Mouse (Mus musculus) forebrain, embryonic 14.5 days (tissue): Measurements from ENCODE around the gene Recql5. TPM values are rescaled to one million over a fixed set of nuclear protein-coding genes. Genes with fewer than 3 reads are reported as not detected.

Experiments
- ATAC-seq: fragments of 200-750 bp; cut with Nextera tagmentation; 2 replicates; pipeline ENCODE4 v1.8.0; 2017; ENCODE audit warnings: mild to moderate bottlenecking, moderate library complexity
- DNase-seq: peaks from one replicate; pipeline ENCODE4 v3.0.0-alpha.2; 2015; ENCODE audit warnings: low spot score
- H3K27ac ChIP-seq: fragments of 300-500 bp; sonication (generic); 2 replicates; pipeline ENCODE4 v1.5.1; 2014; ENCODE audit warnings: low read depth, mild to moderate bottlenecking, control low read depth, low read length, moderate library complexity
- H3K27me3 ChIP-seq: fragments of 300-500 bp; sonication (generic); replicated peaks from 2 replicates; pipeline ENCODE4 v1.6.1; 2014; ENCODE audit warnings: low read length, control low read depth, mixed read lengths; ENCODE audit not compliant: control insufficient read depth, insufficient read depth
- H3K36me3 ChIP-seq: fragments of 300-500 bp; sonication (generic); 2 replicates; pipeline ENCODE4 v1.6.1; 2014; ENCODE audit warnings: low read length, control low read depth; ENCODE audit not compliant: control insufficient read depth, insufficient read depth
- H3K4me1 ChIP-seq: fragments of 300-500 bp; sonication (generic); 2 replicates; pipeline ENCODE4 v1.6.1; 2014; ENCODE audit warnings: antibody characterized with exemption, low read length, control low read depth; ENCODE audit not compliant: control insufficient read depth, insufficient read depth
- H3K4me2 ChIP-seq: fragments of 300-500 bp; sonication (generic); 2 replicates; pipeline ENCODE4 v1.6.1; 2014; ENCODE audit warnings: mild to moderate bottlenecking, control low read depth, low read length
- H3K4me3 ChIP-seq: fragments of 300-500 bp; sonication (generic); 2 replicates; pipeline ENCODE4 v1.5.1; 2014; ENCODE audit warnings: low read depth, low read length, control low read depth
- H3K9ac ChIP-seq: fragments of 300-500 bp; sonication (generic); 2 replicates; pipeline ENCODE4 v1.6.1; 2014; ENCODE audit warnings: mild to moderate bottlenecking, low read length, control low read depth, moderate library complexity
- H3K9me3 ChIP-seq: fragments of 300-500 bp; sonication (generic); replicated peaks from 2 replicates; pipeline ENCODE4 v1.6.1; 2016; ENCODE audit warnings: low read length, control low read depth, mixed read lengths; ENCODE audit not compliant: control insufficient read depth
- WGBS: fragments of 180-500 bp; shearing (Covaris S2); extraction: QIAGEN DNeasy Blood & Tissue Kit; methylation state at CpG from one replicate; pipeline ENCODE4 v1.1.7; 2014; 5-methylcytosine and 5-hydroxymethylcytosine counted together
- polyA plus RNA-seq: library from polyadenylated mRNA; unstranded; fragments of >200 nt; fragmentation: Nextera tagmentation; extraction: Ambion mirVana; gene quantifications from 2 replicates; pipeline ENCODE4 v1.2.1, GENCODE M21; 2014

The Recql5 gene
- polyA plus RNA-seq, 1 experiment from 2014 or later: 16.5 TPM

GRCm38 (mm10) chr11:115920110-115920818 is 13.0 kb downstream of the Recql5 start:
- Histone ChIP-seq H3K4me3 (no peak overlapping the region), H3K27me3 (no peaks in the 10 kb centered on the region), H3K4me2 (no peak overlapping the region), H3K9me3 (no peaks in the 10 kb centered on the region), H3K4me1 (no peaks in the 10 kb centered on the region), H3K9ac (no peak overlapping the region), H3K36me3 (peaks cover 49% of the 10 kb centered on the region), H3K27ac (no peak overlapping the region)
- no peak for ATAC-seq
- peak; percentile 70 for DNase-seq
- WGBS: 43% methylated on average over 6 of the region's 6 CpGs

GRCm38 (mm10) chr11:115919073-115919472 is 14.2 kb downstream of the Recql5 start:
- Histone ChIP-seq H3K36me3 (peaks cover 52% of the 10 kb centered on the region), H3K9me3 (no peaks in the 10 kb centered on the region), H3K27ac (no peak overlapping the region), H3K9ac (no peak overlapping the region), H3K4me3 (no peak overlapping the region), H3K4me1 (no peaks in the 10 kb centered on the region), H3K4me2 (no peak overlapping the region), H3K27me3 (no peaks in the 10 kb centered on the region)
- DNase-seq (no peak), ATAC-seq (no peak)
- WGBS: 94% methylated on average over 5 of the region's 5 CpGs

GRCm38 (mm10) chr11:115918637-115919036 is 14.6 kb downstream of the Recql5 start:
- no peak overlapping the region for H3K27ac ChIP-seq
- no peak for ATAC-seq
- no peak for DNase-seq
- H3K4me1 ChIP-seq: no peaks in the 10 kb centered on the region
- no peaks in the 10 kb centered on the region for H3K27me3 ChIP-seq
- no peak overlapping the region for H3K4me2 ChIP-seq
- peaks cover 52% of the 10 kb centered on the region for H3K36me3 ChIP-seq
- H3K9me3 ChIP-seq: no peaks in the 10 kb centered on the region
- 90% methylated on average over 5 of the region's 5 CpGs for WGBS
- no peak overlapping the region for H3K9ac ChIP-seq
- no peak overlapping the region for H3K4me3 ChIP-seq

GRCm38 (mm10) chr11:115916579-115916978 is 16.7 kb downstream of the Recql5 start:
- Histone ChIP-seq H3K27me3 (no peaks in the 10 kb centered on the region), H3K9ac (no peak overlapping the region), H3K4me1 (no peaks in the 10 kb centered on the region), H3K27ac (no peak overlapping the region), H3K9me3 (no peaks in the 10 kb centered on the region), H3K36me3 (peaks cover 43% of the 10 kb centered on the region), H3K4me3 (no peak overlapping the region), H3K4me2 (no peak overlapping the region)
- WGBS: 93% methylated on average over 4 of the region's 4 CpGs
- ATAC-seq: no peak
- no peak for DNase-seq

- H3K9me3 ChIP-seq: no peaks in the 10 kb centered on the region
Measured at GRCm38 (mm10) chr11:115911632-115912376, 21.5 kb downstream of the Recql5 start, which contains the start of gene Smim6. Smim6 (plus strand) TSS chr11:115912017.

GRCm38 (mm10) chr11:115911134-115911561 is 22.1 kb downstream of the Recql5 start:
- no peak overlapping the region for H3K9ac ChIP-seq
- no peak for DNase-seq
- WGBS: 99% methylated on average over 5 of the region's 5 CpGs
- H3K4me3 ChIP-seq: no peak overlapping the region
- no peak overlapping the region for H3K4me2 ChIP-seq
- no peak for ATAC-seq
- peaks cover 25% of the 10 kb centered on the region for H3K36me3 ChIP-seq
- H3K27me3 ChIP-seq: no peaks in the 10 kb centered on the region
- no peak overlapping the region for H3K27ac ChIP-seq
- no peaks in the 10 kb centered on the region for H3K9me3 ChIP-seq
- H3K4me1 ChIP-seq: no peaks in the 10 kb centered on the region

More at GRCm38 (mm10) chr11:115911632-115912376, 21.5 kb downstream of the Recql5 start, which contains the start of gene Smim6:
- peaks cover 31% of the 10 kb centered on the region for H3K36me3 ChIP-seq
- WGBS: 89% methylated on average over 11 of the region's 11 CpGs
- H3K4me2 ChIP-seq: no peak within 1 kb of the TSS
- H3K27me3 ChIP-seq: no peaks in the 10 kb centered on the region
- H3K4me3 ChIP-seq: no peak within 1 kb of the TSS
- ATAC-seq (no peak), DNase-seq (no peak)
- H3K4me1 ChIP-seq: no peaks in the 10 kb centered on the region
- no peak within 1 kb of the TSS for H3K9ac ChIP-seq
- H3K27ac ChIP-seq: no peak within 1 kb of the TSS

GRCm38 (mm10) chr11:115906521-115906920 is 26.8 kb downstream of the Recql5 start:
- DNase-seq: no peak
- Histone ChIP-seq H3K9ac (no peak overlapping the region), H3K4me1 (no peaks in the 10 kb centered on the region), H3K4me3 (no peak overlapping the region), H3K9me3 (no peaks in the 10 kb centered on the region), H3K27me3 (no peaks in the 10 kb centered on the region), H3K27ac (no peak overlapping the region), H3K36me3 (0 out of 2 replicates have a peak, but pooled peaks cover 11% of the 10 kb centered on the region), H3K4me2 (no peak overlapping the region)
- ATAC-seq: no peak
- 90% methylated on average over 5 of the region's 5 CpGs for WGBS

GRCm38 (mm10) chr11:115906116-115906515 is 27.2 kb downstream of the Recql5 start:
- whole genome bisulfite sequencing: 76% methylated on average over 3 of the region's 3 CpGs
- no peak overlapping the region for H3K27ac ChIP-seq
- H3K4me2 ChIP-seq: no peak overlapping the region
- H3K4me1 ChIP-seq: no peaks in the 10 kb centered on the region
- no peaks in the 10 kb centered on the region for H3K27me3 ChIP-seq
- H3K9me3 ChIP-seq: no peaks in the 10 kb centered on the region
- H3K36me3 ChIP-seq: 0 out of 2 replicates have a peak, but pooled peaks cover 11% of the 10 kb centered on the region
- DNase-seq (no peak), ATAC-seq (no peak)
- no peak overlapping the region for H3K4me3 ChIP-seq
- H3K9ac ChIP-seq: no peak overlapping the region
